ENCODE assay signal across 9 mouse cellular contexts in the genomic region with DNA sequence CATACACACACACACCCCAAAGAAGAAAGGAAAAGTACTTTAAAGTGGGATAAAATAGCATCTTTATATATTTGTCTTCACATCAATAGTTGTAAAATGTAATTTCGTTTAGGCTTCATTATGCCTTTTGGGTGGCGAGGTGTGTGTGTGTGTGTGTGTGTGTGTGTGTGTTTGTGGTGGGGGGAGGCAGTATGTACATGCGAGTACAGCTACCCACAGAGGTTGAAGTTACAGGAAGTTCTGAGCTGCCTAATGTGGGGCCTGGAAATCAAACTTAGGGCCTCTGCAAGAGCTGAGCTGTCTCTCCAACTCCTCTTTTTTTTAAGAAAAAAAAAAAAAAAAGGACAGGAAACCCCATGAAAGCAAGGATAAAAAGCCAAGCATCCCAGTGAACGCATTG. TPM values are rescaled to one million over a fixed set of nuclear protein-coding genes. Genes with fewer than 3 reads are reported as not detected.
DNase-seq lines count a peak whose midpoint lies in the region; ATAC-seq and TF ChIP-seq lines count a peak whose summit lies in the region.
"Had no signal": no experiment of that assay in that cellular context is flagged by ENCODE, and none has a peak within 500 bp of the region (broad histone marks: within the 10 kb centered on the region; RNA-seq: fewer than 3 reads in every experiment).

No protein-coding gene starts in this region.

- no peak for TF ChIP-seq POLR2A in kidney, adult 2 months (IDR thresholded peaks at IDR 0.05; ENCODE audit: low read depth, low read length)

- 69% methylated on average over 4 of the region's 4 CpGs for WGBS in intestine, embryonic 15.5 days
- WGBS in stomach, embryonic 14.5 days, result 80% methylated on average over 4 of the region's 4 CpGs
- 76% methylated on average over 4 of the region's 4 CpGs for WGBS in kidney, adult 2 months

- no peak overlapping the region for H3K4me2 ChIP-seq in intestine, embryonic 15.5 days (replicated peaks)
- no peak overlapping the region for H3K4me2 ChIP-seq in stomach, embryonic 14.5 days (replicated peaks; ENCODE audit: low read depth, low read length)
- H3K4me2 ChIP-seq: hindbrain, embryonic 14.5 days had no signal

- peak; percentile 57 for DNase-seq in 416B (ENCODE audit: low read depth)
- no peak for DNase-seq in kidney, adult 2 months
- DNase-seq in urinary bladder, adult 2 months (ENCODE audit: low spot score), result no peak
- DNase-seq in urinary bladder, postnatal 4 days (ENCODE audit: low spot score in 2 of 2), result no peak
- DNase-seq: lung, adult 2 months had no signal

- H3K27ac ChIP-seq in intestine, embryonic 15.5 days, result peak overlapping the region; percentile 60; the same call in 1 of the 2 replicates
- H3K27ac ChIP-seq in stomach, embryonic 14.5 days (ENCODE audit: low read length), result peak overlapping the region; percentile 69; the same call in 1 of the 2 replicates
- no peak overlapping the region for H3K27ac ChIP-seq in kidney, adult 2 months (ENCODE audit: insufficient read depth, low read depth, low read length)
- H3K27ac ChIP-seq: hindbrain, embryonic 14.5 days had no signal

- no peaks in the 10 kb centered on the region for H3K36me3 ChIP-seq in intestine, embryonic 15.5 days
- H3K36me3 ChIP-seq in stomach, embryonic 14.5 days (ENCODE audit: control insufficient read depth, insufficient read depth, low read length), result no peaks in the 10 kb centered on the region
- no peaks in the 10 kb centered on the region for H3K36me3 ChIP-seq in kidney, adult 2 months (ENCODE audit: control insufficient read depth, insufficient read depth, low read length)

- no peak overlapping the region; the same call in 1 of the 2 replicates for H3K9ac ChIP-seq in intestine, embryonic 15.5 days
- no peak overlapping the region for H3K9ac ChIP-seq in stomach, embryonic 14.5 days (replicated peaks; ENCODE audit: low read depth, low read length)
- H3K9ac ChIP-seq: hindbrain, embryonic 14.5 days had no signal

- no peak for TF ChIP-seq CTCF in kidney, adult 2 months (conservative IDR thresholded peaks at IDR 0.05; ENCODE audit: insufficient read depth, insufficient read length, low read depth, low read length)

- peak; percentile 41 for ATAC-seq in CD4-positive, CD25-positive, alpha-beta regulatory T cell, adult 4 months
- ATAC-seq in intestine, embryonic 15.5 days, result no peak
- ATAC-seq in stomach, embryonic 14.5 days (ENCODE audit: insufficient number of reproducible peaks, insufficient read depth, low FRiP score, low read depth), result no peak

- no peaks in the 10 kb centered on the region for H3K27me3 ChIP-seq in intestine, embryonic 15.5 days (replicated peaks)
- H3K27me3 ChIP-seq in stomach, embryonic 14.5 days (ENCODE audit: control insufficient read depth, insufficient read depth, low read length), result no peaks in the 10 kb centered on the region
- no peaks in the 10 kb centered on the region for H3K27me3 ChIP-seq in kidney, adult 2 months (replicated peaks; ENCODE audit: control insufficient read depth, insufficient read depth, low read length)

- no peaks in the 10 kb centered on the region for H3K9me3 ChIP-seq in intestine, embryonic 15.5 days
- H3K9me3 ChIP-seq in stomach, embryonic 14.5 days (ENCODE audit: control insufficient read depth, low read depth, low read length), result no peaks in the 10 kb centered on the region

- 0 out of 2 replicates have a peak, but pooled peaks cover 2% of the 10 kb centered on the region for H3K4me1 ChIP-seq in intestine, embryonic 15.5 days (replicated peaks)
- H3K4me1 ChIP-seq in stomach, embryonic 14.5 days (ENCODE audit: control insufficient read depth, insufficient read depth, low read length), result peaks cover 2% of the 10 kb centered on the region; the same call in 1 of the 2 replicates
- H3K4me1 ChIP-seq in kidney, adult 2 months (ENCODE audit: control insufficient read depth, insufficient read depth, low read length), result peaks cover 3% of the 10 kb centered on the region; the same call in 1 of the 2 replicates

- H3K4me3 ChIP-seq in intestine, embryonic 15.5 days (replicated peaks), result no peak overlapping the region
- H3K4me3 ChIP-seq in stomach, embryonic 14.5 days (ENCODE audit: low read depth, low read length), result no peak overlapping the region
- no peak overlapping the region for H3K4me3 ChIP-seq in kidney, adult 2 months (ENCODE audit: insufficient read depth, low read depth, low read length)

RNA-seq across cellular contexts. Expression of a gene that starts 57.8 kb away (rescaled TPM):
- polyA plus RNA-seq in CD4-positive, CD25-positive, alpha-beta regulatory T cell, adult 4 months (2017; shearing (Covaris generic)), result not detected
- polyA plus RNA-seq in intestine, embryonic 15.5 days (2015; fragmentation: Nextera tagmentation; extraction: Ambion mirVana), result 27.4 and 30.4 TPM in 2 replicates
- 21.3 and 25.0 TPM in 2 replicates for polyA plus RNA-seq in stomach, embryonic 14.5 days (2014; fragmentation: Nextera tagmentation; extraction: Ambion mirVana)
- 22.7 and 25.2 TPM in 2 replicates for polyA plus RNA-seq in kidney, adult 2 months (2012; rRNA removed)
- polyA plus RNA-seq in urinary bladder, adult 2 months (2012; rRNA removed), result 44.9 and 49.1 TPM in 2 replicates

Comparison
In these comparisons a context has a peak if more than half of its experiments do, and no peak if none do; other contexts are left out.
1. RNA of a gene that starts 57.8 kb away (polyA plus RNA-seq): 44.9 to 49.1 TPM in urinary bladder, adult 2 months, 27.4 to 30.4 TPM in intestine, embryonic 15.5 days, 22.7 to 25.2 TPM in kidney, adult 2 months and 21.3 to 25.0 TPM in stomach, embryonic 14.5 days; not detected in CD4-positive, CD25-positive, alpha-beta regulatory T cell, adult 4 months; every median in the first group is over 10 times any median in the second.